Mouse (Mus musculus): ENCODE results near the gene Slco3a1.

Gene Slco3a1

DNA sequence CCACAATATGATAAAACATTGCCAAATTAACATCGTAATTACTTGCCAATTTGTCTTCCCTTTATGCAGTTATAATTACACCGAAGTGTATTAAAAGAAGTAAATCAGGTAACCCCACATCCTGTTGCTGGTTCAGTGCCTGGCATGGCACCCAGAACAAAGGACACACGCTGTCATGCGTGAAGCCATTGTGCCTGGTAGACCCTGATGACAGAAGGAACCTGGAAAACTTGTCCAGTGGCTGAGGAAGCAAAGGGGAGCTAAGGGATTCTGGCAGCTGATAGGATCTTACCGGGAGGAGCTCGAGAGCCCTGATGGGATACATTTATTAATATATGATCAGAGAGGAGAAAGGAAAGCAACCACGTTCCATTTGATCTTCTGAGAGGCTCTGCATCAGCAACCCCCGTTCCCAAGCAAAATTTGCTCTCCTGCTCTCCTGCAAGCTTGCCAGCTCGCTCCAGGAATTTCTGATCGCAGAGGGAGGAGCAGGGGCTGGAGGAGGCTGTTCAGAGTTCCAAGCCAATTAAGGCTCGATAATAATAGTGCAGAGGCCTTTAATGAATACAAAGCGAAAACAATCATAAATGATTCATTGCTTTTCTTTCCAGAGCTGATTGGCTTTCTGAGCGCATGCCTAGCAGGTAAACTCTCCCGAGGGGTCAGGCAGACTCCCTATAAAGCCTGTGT is 250.8 kb downstream of the Slco3a1 start:
- no peak for DNase-seq (ENCODE audit: low spot score in 2 of 2)

DNA sequence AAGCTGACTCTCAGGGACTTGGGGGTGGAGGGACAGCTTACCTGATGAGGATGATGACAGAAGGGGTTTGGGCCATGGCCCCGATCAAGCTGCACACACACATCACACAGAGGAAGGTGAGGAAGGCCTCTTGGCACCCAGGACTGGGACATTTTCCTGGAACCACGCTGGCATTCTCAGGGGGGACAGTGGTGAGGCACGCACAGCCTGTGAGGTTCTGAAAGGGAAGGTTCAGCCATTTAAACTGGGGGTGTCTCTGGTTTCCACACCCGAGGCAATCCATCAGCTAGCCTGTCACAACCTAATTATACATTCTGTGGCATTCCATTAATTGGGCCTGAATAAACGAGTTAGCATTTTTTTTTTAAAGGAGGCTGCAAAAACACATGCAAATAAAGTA is 251.5 kb downstream of the Slco3a1 start:
- no peak for DNase-seq (ENCODE audit: low spot score in 2 of 2)

DNA sequence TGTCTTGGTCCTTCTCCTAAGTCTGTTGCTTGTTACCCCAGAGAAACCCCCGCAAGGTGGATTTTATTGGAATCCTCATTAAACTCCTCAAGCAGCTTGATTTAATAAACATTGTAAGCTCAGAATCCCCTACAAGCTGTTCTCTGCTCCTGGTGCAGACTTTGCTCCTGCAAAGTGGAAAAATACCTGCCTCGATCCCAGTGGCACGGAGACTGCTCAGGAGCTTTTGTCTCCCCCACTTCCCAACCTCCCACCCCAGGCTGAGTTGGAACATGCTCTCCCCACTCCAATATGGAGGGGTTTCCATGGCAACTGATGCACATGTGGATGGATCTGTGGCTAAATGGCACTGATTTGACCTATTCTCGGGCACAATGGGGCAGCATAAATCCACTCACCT is 268.0 kb downstream of the Slco3a1 start:
- no peak for DNase-seq (ENCODE audit: low spot score in 2 of 2)

DNA sequence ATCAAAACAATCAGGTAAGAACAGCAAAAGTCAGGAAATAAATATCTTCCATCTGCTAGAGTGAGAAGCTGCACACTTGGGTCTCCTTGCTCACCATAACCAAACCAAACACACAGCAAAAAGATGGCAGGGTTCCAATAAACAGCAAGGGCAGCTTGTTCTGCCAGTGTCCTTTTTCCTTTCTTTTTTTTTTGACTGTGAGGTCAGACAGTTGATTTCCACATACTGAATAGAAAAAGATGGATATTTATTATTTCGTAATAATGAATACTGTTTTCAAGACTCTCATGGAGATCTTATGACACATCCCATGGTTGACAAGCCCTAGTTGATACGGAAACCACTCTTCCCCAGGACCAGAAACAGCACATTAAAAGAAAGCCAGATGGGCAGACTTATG is 274.2 kb downstream of the Slco3a1 start:
- no peak for DNase-seq (ENCODE audit: low spot score in 2 of 2)

DNA sequence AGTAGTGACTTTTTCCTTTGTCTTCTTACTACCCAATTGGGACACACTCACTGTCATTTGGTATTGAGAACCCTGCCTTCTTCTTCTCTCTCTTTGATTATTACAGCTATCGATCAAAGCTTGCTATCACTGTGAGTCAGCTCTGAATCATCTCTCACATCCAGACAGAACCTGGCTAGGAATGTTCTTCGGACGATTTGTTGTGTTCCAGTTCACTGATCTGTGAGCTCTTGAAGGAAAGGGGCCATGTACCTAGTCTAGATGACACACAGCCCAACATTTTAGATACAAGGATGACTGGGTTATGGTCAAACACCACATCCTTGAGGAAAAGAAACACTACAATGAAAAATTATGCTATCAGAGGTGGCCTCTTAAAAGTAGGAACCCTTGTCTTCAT is 275.2 kb downstream of the Slco3a1 start:
- DNase-seq (ENCODE audit: low spot score in 2 of 2), result no peak

DNA sequence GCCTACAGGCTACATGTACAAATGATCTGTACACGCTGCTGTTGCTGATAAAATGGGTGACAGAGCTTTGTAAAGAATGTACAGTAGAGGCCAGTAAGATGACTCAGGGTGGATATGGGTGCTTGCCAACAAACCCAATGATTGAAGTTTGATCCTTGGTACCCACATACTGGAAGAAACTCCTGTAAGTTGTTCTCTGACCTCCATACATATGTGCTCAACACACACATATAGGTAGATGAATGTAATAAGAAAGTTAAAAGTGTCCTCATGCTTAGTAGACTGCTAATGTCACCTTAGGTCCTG is 284.5 kb downstream of the Slco3a1 start:
- DNase-seq (ENCODE audit: low spot score in 2 of 2), result no peak

DNA sequence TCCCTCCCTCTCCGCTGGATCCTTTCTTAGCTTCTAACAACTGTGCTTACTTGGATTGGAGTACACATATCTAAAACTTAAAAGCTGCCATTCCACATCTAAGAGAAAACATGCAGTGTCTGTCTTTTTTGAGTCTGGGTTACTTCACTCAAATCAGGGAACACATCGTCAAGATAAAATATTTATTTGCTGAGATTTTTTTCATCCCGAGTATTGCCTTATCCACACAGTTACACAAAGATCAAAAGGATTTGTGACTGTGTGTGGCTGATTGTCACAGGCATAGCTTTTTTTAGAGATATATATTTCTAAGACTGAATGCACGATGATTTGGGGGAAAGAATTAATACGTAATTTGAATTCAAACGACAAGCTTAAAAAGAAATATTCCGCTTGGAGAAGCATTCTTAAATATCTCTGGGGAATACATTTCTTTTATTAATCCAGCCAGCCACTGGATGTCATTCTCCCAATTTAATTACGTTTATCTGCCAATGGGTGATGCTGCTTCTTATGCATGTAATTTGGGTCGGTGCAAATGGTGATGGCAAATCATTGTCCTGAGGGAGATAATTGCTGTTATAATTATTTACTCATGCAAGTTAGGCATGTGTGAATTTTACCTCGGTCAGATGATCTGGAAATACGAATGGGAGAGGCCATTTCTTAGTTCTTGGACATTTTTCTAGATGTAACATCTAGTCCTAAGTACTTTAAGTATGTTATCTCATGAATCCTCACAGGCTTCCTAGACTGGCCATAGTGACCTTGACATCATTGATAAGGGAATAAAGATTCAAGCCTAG is 285.1 kb downstream of the Slco3a1 start:
- DNase-seq (ENCODE audit: low spot score in 2 of 2), result no peak

DNA sequence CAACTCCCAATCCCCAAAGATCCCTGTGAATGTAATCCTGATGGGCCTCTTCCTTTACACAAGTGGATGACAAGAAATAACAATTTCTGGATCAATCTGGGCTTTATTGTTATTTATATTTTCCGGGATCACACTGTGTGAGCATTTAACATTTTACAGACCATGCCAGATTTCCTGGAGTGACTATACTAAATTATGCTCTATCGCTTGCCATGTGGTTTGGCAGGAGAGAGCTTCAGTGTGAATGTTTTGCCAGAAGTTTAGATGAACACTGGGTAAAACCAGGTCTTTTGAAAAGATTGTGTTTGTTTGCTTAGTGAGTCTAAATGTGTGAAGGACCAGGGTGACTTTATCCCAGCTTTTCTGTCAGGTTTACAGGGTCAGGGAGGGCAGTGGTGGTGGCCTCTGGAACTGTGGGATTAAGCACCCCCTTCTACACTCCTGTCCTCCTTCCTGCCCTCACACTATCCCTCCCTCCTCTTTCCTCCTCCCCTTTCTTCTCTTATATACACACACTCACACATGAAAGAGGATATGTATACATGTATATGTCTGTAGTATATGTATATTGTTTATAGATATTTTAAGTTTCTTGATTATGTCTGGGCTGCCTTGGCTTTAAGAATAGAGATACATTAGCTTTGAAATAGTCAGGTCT is 287.9 kb downstream of the Slco3a1 start:
- DNase-seq (ENCODE audit: low spot score in 2 of 2), result no peak

DNA sequence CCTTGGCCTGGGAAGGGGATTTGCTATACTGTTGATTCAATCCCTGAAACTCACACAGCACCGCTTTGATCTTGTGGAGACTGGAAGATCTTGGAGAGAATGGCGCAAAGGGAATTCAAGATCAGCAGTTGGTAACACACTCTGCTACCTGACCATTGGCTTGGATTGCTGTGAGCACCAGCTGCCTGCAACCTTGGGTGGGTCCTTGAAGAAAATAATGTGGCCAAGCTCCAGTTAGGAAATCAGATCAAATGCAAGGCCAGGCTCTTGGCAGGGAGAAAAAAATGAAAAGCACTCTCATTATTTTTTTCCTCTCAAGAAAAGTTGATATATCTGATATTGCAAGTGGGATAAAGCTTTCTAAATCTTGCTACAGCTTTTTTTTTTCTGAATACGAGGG is 298.3 kb downstream of the Slco3a1 start:
- DNase-seq (ENCODE audit: low spot score in 2 of 2), result no peak

DNA sequence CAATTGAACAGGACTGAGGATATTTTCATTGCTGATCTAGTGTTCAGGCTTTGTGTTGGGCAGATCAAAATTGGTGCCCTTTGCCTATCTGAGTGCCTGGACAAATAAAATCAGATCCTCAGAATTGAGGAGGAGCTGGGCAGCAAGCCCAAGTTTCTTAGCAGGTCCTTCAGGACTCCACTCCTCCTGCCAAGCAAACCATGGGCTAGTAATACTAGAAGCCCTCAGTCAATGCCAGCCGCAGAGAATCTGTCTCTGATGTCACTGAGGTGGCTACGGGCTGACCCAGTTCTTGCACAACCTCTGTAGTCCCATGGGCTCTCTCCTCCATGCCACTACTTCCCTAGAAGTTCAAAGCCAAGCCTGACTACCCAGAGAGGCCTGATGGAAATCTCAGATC is 302.5 kb downstream of the Slco3a1 start:
- DNase-seq (ENCODE audit: low spot score in 2 of 2), result no peak

DNA sequence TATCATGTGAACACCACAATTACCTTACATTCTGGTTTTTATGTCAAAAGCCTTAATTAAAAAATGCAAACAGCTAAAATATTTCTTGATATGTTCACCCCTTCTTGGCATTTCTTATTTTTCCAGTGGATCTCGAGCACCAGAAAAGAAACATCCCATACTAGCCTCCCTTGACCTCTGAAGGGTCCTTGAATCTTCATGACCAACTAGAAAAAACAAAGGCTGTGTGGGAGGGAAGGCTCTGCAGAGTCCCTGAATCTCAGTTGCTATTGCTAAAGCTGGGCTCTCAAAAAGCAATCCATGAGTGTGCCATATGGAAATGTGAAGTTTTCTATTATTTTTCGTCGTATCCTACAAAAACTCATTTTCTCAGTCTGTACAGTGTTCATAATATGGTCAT is 313.3 kb downstream of the Slco3a1 start:
- no peak for DNase-seq (ENCODE audit: low spot score in 2 of 2)

DNA sequence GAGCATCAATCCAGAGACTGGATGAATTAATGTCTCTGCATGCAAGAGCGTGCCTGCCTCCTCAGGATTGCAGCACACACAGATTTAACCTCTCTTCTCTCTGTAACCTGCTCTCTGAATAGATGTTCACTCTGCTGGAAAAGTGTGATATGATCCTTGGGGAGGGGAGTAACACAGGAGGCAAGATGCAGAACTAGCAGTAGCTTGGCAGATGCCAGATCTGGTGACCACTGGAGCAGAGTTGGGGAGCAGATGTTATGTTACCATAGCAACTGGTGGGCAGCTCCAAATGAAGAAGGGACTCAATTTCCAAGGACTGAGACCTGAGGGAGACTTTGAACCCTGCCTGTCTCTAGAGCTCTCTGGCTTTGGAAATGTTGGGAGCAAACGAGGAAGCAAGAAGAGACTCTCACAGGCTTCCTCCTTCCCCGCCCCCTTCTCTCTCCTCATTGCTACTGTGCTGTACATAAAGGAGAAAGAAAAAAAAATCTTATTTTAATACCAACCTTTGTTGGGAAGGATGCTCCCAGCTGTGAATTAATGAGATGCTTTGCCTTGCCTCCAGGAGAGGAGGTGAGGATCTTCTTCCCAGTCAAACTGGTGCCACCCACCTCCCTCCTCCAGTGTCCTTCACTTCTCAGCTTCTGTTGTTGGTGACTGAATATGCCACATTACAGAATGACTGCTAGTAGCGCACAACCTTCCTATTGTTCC is 314.0 kb downstream of the Slco3a1 start:
- no peak for DNase-seq (ENCODE audit: low spot score in 2 of 2)
